Mouse (Mus musculus) stomach, postnatal 0 days (tissue): Measurements from ENCODE around the gene Pkp1. TPM values are rescaled to one million over a fixed set of nuclear protein-coding genes. Genes with fewer than 3 reads are reported as not detected.

Experiments used
- ATAC-seq: fragments of 200-750 bp; cut with Nextera tagmentation; 2 replicates; pipeline ENCODE4 v1.8.0; 2017; ENCODE audit not compliant: low FRiP score, low TSS enrichment
- DNase-seq: peaks from one replicate; pipeline ENCODE4 v3.0.0-alpha.2; 2016; ENCODE audit warnings: low spot score
- H3K27ac ChIP-seq: fragments of 300-500 bp; sonication (generic); replicated peaks from 2 replicates; pipeline ENCODE4 v1.5.1; 2014; ENCODE audit warnings: mild to moderate bottlenecking, control low read depth
- H3K27me3 ChIP-seq: fragments of 300-500 bp; sonication (generic); 2 replicates; pipeline ENCODE4 v1.6.1; 2014; ENCODE audit warnings: low read length; ENCODE audit not compliant: control insufficient read depth, insufficient read depth
- H3K36me3 ChIP-seq: fragments of 300-500 bp; sonication (generic); 2 replicates; pipeline ENCODE4 v1.6.1; 2014; ENCODE audit warnings: low read length, mixed read lengths; ENCODE audit not compliant: control insufficient read depth, insufficient read depth
- H3K4me1 ChIP-seq: fragments of 300-500 bp; sonication (generic); replicated peaks from 2 replicates; pipeline ENCODE4 v1.6.1; 2014; ENCODE audit warnings: antibody characterized with exemption; ENCODE audit not compliant: control insufficient read depth, insufficient read depth
- H3K4me2 ChIP-seq: fragments of 300-500 bp; sonication (generic); replicated peaks from 2 replicates; pipeline ENCODE4 v1.6.1; 2014; ENCODE audit warnings: low read depth, mild to moderate bottlenecking, control low read depth, moderate library complexity
- H3K4me3 ChIP-seq: fragments of 300-500 bp; sonication (generic); 2 replicates; pipeline ENCODE4 v1.5.1; 2014; ENCODE audit warnings: low read depth, low read length, control low read depth
- H3K9ac ChIP-seq: fragments of 300-500 bp; sonication (generic); 2 replicates; pipeline ENCODE4 v1.6.1; 2014; ENCODE audit warnings: mild to moderate bottlenecking, low read length, control low read depth, mixed read lengths
- H3K9me3 ChIP-seq: fragments of 300-500 bp; sonication (generic); 2 replicates; pipeline ENCODE4 v1.6.1; 2016; ENCODE audit warnings: low read length; ENCODE audit not compliant: control insufficient read depth
- CTCF ChIP-seq: IDR thresholded peaks from 2 replicates; pipeline ENCODE4 v1.5.1; 2016; ENCODE audit warnings: antibody characterized with exemption, low read depth, mild to moderate bottlenecking, moderate library complexity
- EP300 ChIP-seq: optimal IDR thresholded peaks from 2 replicates; pipeline ENCODE3; 2016; ENCODE audit warnings: antibody characterized with exemption
- WGBS: fragments of 180-500 bp; shearing (Covaris S2); extraction: QIAGEN DNeasy Blood & Tissue Kit; methylation state at CpG from one replicate; pipeline ENCODE4 v1.1.7; 2014; 5-methylcytosine and 5-hydroxymethylcytosine counted together
- polyA plus RNA-seq: library from polyadenylated mRNA; unstranded; fragments of >200 nt; fragmentation: Nextera tagmentation; extraction: Ambion mirVana; gene quantifications from 2 replicates; pipeline ENCODE4 v1.2.1, GENCODE M21; 2015

The Pkp1 gene
- polyA plus RNA-seq, 1 experiment from 2014 or later, result 29.8 TPM

DNA sequence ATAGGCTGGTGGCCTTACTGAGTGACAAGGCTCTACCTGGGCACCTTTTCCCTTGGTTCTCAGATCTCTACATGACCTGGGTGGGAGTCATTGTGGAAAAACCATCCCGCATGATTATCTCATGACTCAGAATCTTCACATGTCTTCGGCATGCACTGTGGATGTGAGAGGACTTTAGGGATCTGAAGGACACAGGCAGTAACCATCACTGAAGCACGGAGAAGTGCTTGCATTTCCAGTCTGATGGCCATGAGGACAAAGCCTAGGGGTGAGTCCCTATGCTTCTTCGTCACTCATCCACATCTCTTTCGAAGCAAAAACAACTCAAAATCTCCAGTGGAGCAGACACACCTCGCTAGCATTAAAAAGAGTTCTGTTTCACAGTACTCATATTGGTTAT is 19.7 kb downstream of the Pkp1 start:
- TF ChIP-seq EP300, result no peak
- no peak for TF ChIP-seq CTCF
- H3K36me3 ChIP-seq, result no peaks in the 10 kb centered on the region
- H3K27me3 ChIP-seq, result no peaks in the 10 kb centered on the region
- no peak overlapping the region for H3K27ac ChIP-seq
- H3K4me3 ChIP-seq, result no peak overlapping the region
- H3K4me2 ChIP-seq, result no peak overlapping the region
- ATAC-seq (no peak), DNase-seq (no peak)
- 0 out of 2 replicates have a peak, but pooled peaks cover 2% of the 10 kb centered on the region for H3K4me1 ChIP-seq
- no peak overlapping the region for H3K9ac ChIP-seq
- 78% methylated on average over 6 of the region's 6 CpGs for WGBS
- no peaks in the 10 kb centered on the region for H3K9me3 ChIP-seq

DNA sequence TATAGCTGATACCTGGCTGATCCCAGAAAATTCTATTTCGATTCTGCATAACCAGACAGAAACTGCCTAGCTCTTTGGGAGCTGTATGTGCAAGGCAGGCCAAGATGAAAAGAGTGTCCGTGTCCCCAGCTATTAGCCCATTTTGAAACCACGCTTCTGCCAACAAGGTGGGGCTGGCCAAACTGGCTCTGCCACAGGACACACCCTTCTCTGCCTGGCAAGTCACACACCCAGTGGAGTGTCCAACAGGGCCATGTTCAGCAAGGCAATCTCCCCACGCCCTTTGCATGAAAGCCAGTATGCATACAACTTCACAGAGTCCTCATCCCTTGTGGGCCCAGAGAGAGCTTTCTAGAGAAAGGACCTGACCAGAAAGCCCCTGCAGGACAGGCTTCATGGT is 23.6 kb downstream of the Pkp1 start:
- TF ChIP-seq EP300 (peak; percentile 36), CTCF (no peak)
- Histone ChIP-seq H3K9ac (no peak overlapping the region), H3K4me3 (no peak overlapping the region), H3K4me1 (0 out of 2 replicates have a peak, but pooled peaks cover 2% of the 10 kb centered on the region), H3K36me3 (no peaks in the 10 kb centered on the region), H3K9me3 (no peaks in the 10 kb centered on the region), H3K4me2 (no peak overlapping the region), H3K27me3 (no peaks in the 10 kb centered on the region), H3K27ac (peak overlapping the region; percentile 56)
- 52% methylated on average over 4 of the region's 4 CpGs for WGBS
- DNase-seq (peak; percentile 54), ATAC-seq (peak; percentile 56; the same call in 1 of the 2 replicates)

DNA sequence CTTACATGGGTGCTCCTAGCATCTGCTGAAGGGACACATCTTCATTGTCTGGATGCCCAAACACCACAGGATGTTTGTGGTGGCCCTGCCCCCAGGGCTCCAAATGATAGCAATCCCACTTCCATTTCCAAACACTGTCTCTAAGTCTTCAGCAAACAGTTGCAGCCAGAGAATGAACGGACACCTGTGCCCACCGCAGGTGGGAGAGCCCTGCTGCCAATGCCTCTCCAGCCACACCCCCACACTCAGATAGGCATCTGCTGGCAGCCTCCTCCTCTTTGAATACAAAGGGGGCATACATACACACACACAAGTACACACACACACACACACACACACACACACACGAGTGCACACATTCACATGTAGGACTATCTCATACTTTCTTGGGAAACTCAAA is 25.6 kb downstream of the Pkp1 start:
- TF ChIP-seq EP300, result no peak
- TF ChIP-seq CTCF, result no peak
- 60% methylated on average over 3 of the region's 3 CpGs for WGBS
- no peak overlapping the region for H3K4me2 ChIP-seq
- H3K4me1 ChIP-seq, result 0 out of 2 replicates have a peak, but pooled peaks cover 2% of the 10 kb centered on the region
- H3K4me3 ChIP-seq, result no peak overlapping the region
- no peaks in the 10 kb centered on the region for H3K9me3 ChIP-seq
- no peak overlapping the region; the same call in 1 of the 2 replicates for H3K27ac ChIP-seq
- no peak overlapping the region for H3K9ac ChIP-seq
- DNase-seq (no peak), ATAC-seq (no peak)
- H3K27me3 ChIP-seq, result no peaks in the 10 kb centered on the region
- H3K36me3 ChIP-seq, result no peaks in the 10 kb centered on the region

DNA sequence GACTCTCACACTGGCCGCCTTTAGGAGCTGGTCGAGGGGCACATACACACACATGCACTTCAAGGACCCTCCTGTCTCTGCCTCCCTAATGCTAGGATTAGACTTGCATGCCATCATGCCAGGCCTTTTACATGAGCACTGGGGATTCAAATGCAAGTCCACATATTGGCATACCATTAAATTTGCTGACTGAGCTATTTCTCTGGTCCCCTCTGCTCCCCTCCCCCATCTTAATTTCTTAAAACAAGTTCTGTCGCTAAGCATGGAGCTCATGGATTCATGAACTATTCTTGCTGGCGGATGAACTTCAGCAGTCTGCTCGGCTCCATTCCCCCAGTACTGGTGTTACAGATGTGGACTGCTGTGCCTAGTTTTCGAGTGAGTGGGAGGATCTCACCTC is 26.2 kb downstream of the Pkp1 start:
- TF ChIP-seq EP300 (no peak), CTCF (no peak)
- no peak for DNase-seq
- H3K27me3 ChIP-seq, result no peaks in the 10 kb centered on the region
- H3K4me3 ChIP-seq, result no peak overlapping the region
- WGBS, result 79% methylated on average over 6 of the region's 6 CpGs
- H3K27ac ChIP-seq, result peak overlapping the region; percentile 30; the same call in 1 of the 2 replicates
- H3K4me1 ChIP-seq, result 0 out of 2 replicates have a peak, but pooled peaks cover 2% of the 10 kb centered on the region
- H3K36me3 ChIP-seq, result no peaks in the 10 kb centered on the region
- no peak overlapping the region for H3K4me2 ChIP-seq
- ATAC-seq, result no peak
- no peaks in the 10 kb centered on the region for H3K9me3 ChIP-seq
- no peak overlapping the region for H3K9ac ChIP-seq

DNA sequence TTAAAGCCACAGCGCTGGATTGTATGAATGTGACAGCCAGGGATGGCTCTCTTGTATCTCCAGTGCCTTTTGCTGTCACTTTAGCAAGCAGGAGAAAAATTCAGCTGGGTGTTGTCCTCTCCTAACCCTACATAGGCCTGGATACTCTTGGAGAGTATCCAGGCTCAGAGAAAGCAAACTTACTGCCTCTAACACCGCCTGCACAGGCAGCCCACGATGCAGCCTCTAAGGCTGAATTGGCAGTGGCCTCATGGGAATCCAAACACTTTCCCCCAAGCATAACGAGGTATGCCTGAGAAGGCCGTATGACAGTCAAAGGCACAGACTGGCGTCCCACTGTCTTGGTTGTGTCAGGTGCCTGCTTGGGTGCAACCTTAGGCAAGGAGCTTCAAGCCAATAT is 26.8 kb downstream of the Pkp1 start:
- Histone ChIP-seq H3K4me1 (0 out of 2 replicates have a peak, but pooled peaks cover 2% of the 10 kb centered on the region), H3K27ac (no peak overlapping the region; the same call in 1 of the 2 replicates), H3K27me3 (no peaks in the 10 kb centered on the region), H3K4me3 (no peak overlapping the region), H3K9ac (no peak overlapping the region), H3K9me3 (no peaks in the 10 kb centered on the region), H3K4me2 (no peak overlapping the region), H3K36me3 (no peaks in the 10 kb centered on the region)
- DNase-seq (no peak), ATAC-seq (no peak)
- TF ChIP-seq CTCF (no peak), EP300 (no peak)
- WGBS, result 51% methylated on average over 6 of the region's 6 CpGs

DNA sequence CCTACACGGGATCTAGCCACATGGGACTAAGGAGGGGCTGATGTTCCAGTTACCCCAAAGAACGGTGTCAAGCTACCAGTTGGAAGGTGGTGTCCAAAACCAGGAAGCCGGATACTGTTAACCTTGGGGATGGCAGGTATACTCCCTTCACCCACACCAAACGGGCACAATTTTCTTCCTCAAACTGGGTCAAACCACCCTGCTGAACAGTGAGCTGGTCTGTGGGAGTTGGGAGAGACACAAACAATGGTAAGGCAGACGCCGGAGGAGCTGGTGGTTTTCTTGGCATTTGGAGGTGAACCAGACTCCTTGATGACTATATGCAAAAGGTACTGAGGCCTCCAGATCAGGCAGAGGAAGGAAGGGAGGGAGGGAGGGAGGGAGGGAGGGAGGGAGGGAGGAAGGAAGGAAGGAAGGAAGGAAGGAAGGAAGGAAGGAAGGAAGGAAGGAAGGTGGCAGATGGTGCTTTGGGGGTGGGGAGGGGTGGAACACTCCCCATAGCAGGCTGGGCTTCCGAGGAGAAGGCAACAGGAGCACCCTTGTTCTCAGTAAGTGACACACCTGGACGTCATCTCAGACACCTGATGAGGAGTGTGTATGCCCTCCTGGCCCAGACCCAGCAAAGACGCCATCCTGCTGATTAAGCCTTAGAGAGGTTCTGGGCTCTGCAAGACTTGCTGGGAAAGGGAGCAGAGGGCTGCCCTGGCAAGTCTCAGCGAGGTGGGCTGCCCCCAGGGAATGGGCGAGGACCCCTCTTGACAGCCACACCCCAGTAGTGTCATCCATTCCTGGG is 27.4 kb downstream of the Pkp1 start:
- Histone ChIP-seq H3K27ac (peak overlapping the region; percentile 58; the same call in 1 of the 2 replicates), H3K4me1 (0 out of 2 replicates have a peak, but pooled peaks cover 2% of the 10 kb centered on the region), H3K36me3 (no peaks in the 10 kb centered on the region), H3K4me3 (no peak overlapping the region), H3K9me3 (no peaks in the 10 kb centered on the region), H3K4me2 (no peak overlapping the region), H3K27me3 (no peaks in the 10 kb centered on the region), H3K9ac (no peak overlapping the region)
- DNase-seq (no peak), ATAC-seq (peak; percentile 25; the same call in 1 of the 2 replicates)
- WGBS, result 53% methylated on average over 11 of the region's 11 CpGs
- no peak for TF ChIP-seq EP300
- TF ChIP-seq CTCF, result no peak
